Mouse (Mus musculus) liver, embryonic 15.5 days (tissue): ENCODE data around the gene Wwc2. TPM values are rescaled to one million over a fixed set of nuclear protein-coding genes. Genes with fewer than 3 reads are reported as not detected.

Experiments used
- ATAC-seq: fragments of 200-750 bp; cut with Nextera tagmentation; 2 replicates; pipeline ENCODE4 v1.8.0; 2017; ENCODE audit warnings: moderate number of reproducible peaks, mild to moderate bottlenecking, moderate library complexity; ENCODE audit not compliant: insufficient read depth
- H3K27ac ChIP-seq: fragments of 300-500 bp; sonication (generic); replicated peaks from 2 replicates; pipeline ENCODE4 v1.5.1; 2015; ENCODE audit warnings: mild to moderate bottlenecking, inconsistent platforms
- H3K27me3 ChIP-seq: fragments of 300-500 bp; sonication (generic); 2 replicates; pipeline ENCODE4 v1.6.1; 2015; ENCODE audit warnings: mild to moderate bottlenecking, inconsistent platforms
- H3K36me3 ChIP-seq: fragments of 300-500 bp; sonication (generic); replicated peaks from 2 replicates; pipeline ENCODE4 v1.6.1; 2015; ENCODE audit warnings: moderate library complexity, mild to moderate bottlenecking, inconsistent platforms
- H3K4me1 ChIP-seq: fragments of 300-500 bp; sonication (generic); replicated peaks from 2 replicates; pipeline ENCODE4 v1.6.1; 2015; ENCODE audit warnings: inconsistent platforms
- H3K4me2 ChIP-seq: fragments of 300-500 bp; sonication (generic); 2 replicates; pipeline ENCODE4 v1.6.1; 2015; ENCODE audit warnings: moderate library complexity, mild to moderate bottlenecking, inconsistent platforms
- H3K4me3 ChIP-seq: fragments of 300-500 bp; sonication (generic); replicated peaks from 2 replicates; pipeline ENCODE4 v1.5.1; 2015; ENCODE audit warnings: mild to moderate bottlenecking, inconsistent platforms
- H3K9ac ChIP-seq: fragments of 300-500 bp; sonication (generic); 2 replicates; pipeline ENCODE4 v1.6.1; 2015; ENCODE audit warnings: moderate library complexity, mild to moderate bottlenecking, inconsistent platforms
- H3K9me3 ChIP-seq: fragments of 300-500 bp; sonication (generic); replicated peaks from 2 replicates; pipeline ENCODE4 v1.6.1; 2016; ENCODE audit warnings: inconsistent platforms
- WGBS: fragments of 180-500 bp; shearing (Covaris S2); methylation state at CpG from one replicate; pipeline ENCODE4 v1.1.7; 2015; ENCODE audit warnings: mixed read lengths; ENCODE audit not compliant: insufficient replicate concordance; 5-methylcytosine and 5-hydroxymethylcytosine counted together
- polyA plus RNA-seq: library from polyadenylated mRNA; unstranded; fragments of >200 nt; fragmentation: Nextera tagmentation; extraction: Ambion mirVana; gene quantifications from 2 replicates; pipeline ENCODE4 v1.2.1, GENCODE M21; 2015

Wwc2 gene
- polyA plus RNA-seq, 1 experiment from 2014 or later: 1.4 TPM

GRCm38 (mm10) chr8:47989655-47990385 lies 904 bp downstream of the Wwc2 start:
- Histone ChIP-seq H3K27me3 (peaks cover 38% of the 10 kb centered on the region), H3K9ac (peak overlapping the region; percentile 58), H3K4me2 (peak overlapping the region; percentile 87), H3K4me1 (peaks cover 29% of the 10 kb centered on the region), H3K36me3 (no peaks in the 10 kb centered on the region), H3K27ac (peak overlapping the region; percentile 51), H3K9me3 (no peaks in the 10 kb centered on the region), H3K4me3 (peak overlapping the region; percentile 66)
- 1% methylated on average over 63 of the region's 66 CpGs for WGBS
- no peak; the same call in 1 of the 2 replicates for ATAC-seq

- Histone ChIP-seq H3K4me3 (peak overlapping the region; percentile 66), H3K4me1 (peaks cover 29% of the 10 kb centered on the region), H3K27ac (no peak overlapping the region), H3K36me3 (no peaks in the 10 kb centered on the region), H3K9ac (no peak overlapping the region), H3K9me3 (no peaks in the 10 kb centered on the region), H3K4me2 (peak overlapping the region; percentile 87), H3K27me3 (peaks cover 38% of the 10 kb centered on the region)
- ATAC-seq: no peak
- 22% methylated on average over 8 of the region's 8 CpGs for WGBS
These were observed 1.5 kb downstream of the Wwc2 start for GRCm38 (mm10) chr8:47989211-47989610.

- Histone ChIP-seq H3K27ac (no peak overlapping the region), H3K4me3 (no peak overlapping the region), H3K36me3 (no peaks in the 10 kb centered on the region), H3K9me3 (no peaks in the 10 kb centered on the region), H3K9ac (no peak overlapping the region), H3K4me2 (no peak overlapping the region), H3K4me1 (peaks cover 29% of the 10 kb centered on the region), H3K27me3 (peaks cover 38% of the 10 kb centered on the region)
- 65% methylated on average over 15 of the region's 15 CpGs for WGBS
- no peak for ATAC-seq
These were observed 2.6 kb downstream of the Wwc2 start for GRCm38 (mm10) chr8:47988111-47988510.

GRCm38 (mm10) chr8:47985644-47986043 lies 5.1 kb downstream of the Wwc2 start:
- H3K27me3 ChIP-seq: peaks cover 17% of the 10 kb centered on the region
- no peaks in the 10 kb centered on the region for H3K9me3 ChIP-seq
- no peak overlapping the region for H3K9ac ChIP-seq
- peaks cover 23% of the 10 kb centered on the region for H3K4me1 ChIP-seq
- H3K27ac ChIP-seq: no peak overlapping the region
- H3K4me2 ChIP-seq: no peak overlapping the region
- 60% methylated on average over 10 of the region's 10 CpGs for WGBS
- H3K36me3 ChIP-seq: no peaks in the 10 kb centered on the region
- no peak for ATAC-seq
- H3K4me3 ChIP-seq: no peak overlapping the region

- Histone ChIP-seq H3K4me2 (no peak overlapping the region), H3K36me3 (no peaks in the 10 kb centered on the region), H3K27ac (no peak overlapping the region), H3K9me3 (no peaks in the 10 kb centered on the region), H3K9ac (no peak overlapping the region), H3K27me3 (peaks cover 13% of the 10 kb centered on the region), H3K4me3 (no peak overlapping the region), H3K4me1 (peaks cover 20% of the 10 kb centered on the region)
- no peak for ATAC-seq
These were observed 5.5 kb downstream of the Wwc2 start for GRCm38 (mm10) chr8:47985243-47985642.

- Histone ChIP-seq H3K9me3 (no peaks in the 10 kb centered on the region), H3K4me2 (no peak overlapping the region), H3K27ac (no peak overlapping the region), H3K4me1 (no peaks in the 10 kb centered on the region), H3K9ac (no peak overlapping the region), H3K4me3 (no peak overlapping the region), H3K36me3 (no peaks in the 10 kb centered on the region), H3K27me3 (no peaks in the 10 kb centered on the region)
- no peak for ATAC-seq
- 58% methylated on average over 6 of the region's 6 CpGs for WGBS
These were observed 9.6 kb downstream of the Wwc2 start for GRCm38 (mm10) chr8:47981075-47981474.

GRCm38 (mm10) chr8:47979876-47980275 lies 10.8 kb downstream of the Wwc2 start:
- H3K4me3 ChIP-seq: no peak overlapping the region
- no peak overlapping the region for H3K4me2 ChIP-seq
- ATAC-seq: no peak
- peaks cover 4% of the 10 kb centered on the region; the same call in 1 of the 2 replicates for H3K4me1 ChIP-seq
- no peaks in the 10 kb centered on the region for H3K36me3 ChIP-seq
- no peak overlapping the region for H3K9ac ChIP-seq
- no peaks in the 10 kb centered on the region for H3K9me3 ChIP-seq
- H3K27ac ChIP-seq: no peak overlapping the region
- H3K27me3 ChIP-seq: no peaks in the 10 kb centered on the region
- 78% methylated on average over 8 of the region's 8 CpGs for WGBS

GRCm38 (mm10) chr8:47978755-47979154 lies 12.0 kb downstream of the Wwc2 start:
- Histone ChIP-seq H3K4me3 (no peak overlapping the region), H3K27ac (no peak overlapping the region), H3K4me1 (peaks cover 8% of the 10 kb centered on the region; the same call in 1 of the 2 replicates), H3K9me3 (no peaks in the 10 kb centered on the region), H3K36me3 (no peaks in the 10 kb centered on the region), H3K27me3 (no peaks in the 10 kb centered on the region), H3K9ac (no peak overlapping the region), H3K4me2 (no peak overlapping the region)
- no peak for ATAC-seq
- WGBS: 57% methylated on average over 6 of the region's 6 CpGs

GRCm38 (mm10) chr8:47974963-47975314 lies 15.8 kb downstream of the Wwc2 start:
- peak overlapping the region; percentile 14; the same call in 1 of the 2 replicates for H3K4me3 ChIP-seq
- H3K4me1 ChIP-seq: peaks cover 8% of the 10 kb centered on the region; the same call in 1 of the 2 replicates
- peak overlapping the region; percentile 50 for H3K4me2 ChIP-seq
- no peak for ATAC-seq
- no peaks in the 10 kb centered on the region for H3K36me3 ChIP-seq
- H3K27me3 ChIP-seq: no peaks in the 10 kb centered on the region
- H3K27ac ChIP-seq: no peak overlapping the region
- 51% methylated on average over 7 of the region's 7 CpGs for WGBS
- H3K9me3 ChIP-seq: no peaks in the 10 kb centered on the region
- no peak overlapping the region for H3K9ac ChIP-seq

- H3K36me3 ChIP-seq: no peaks in the 10 kb centered on the region
- peak overlapping the region; percentile 50 for H3K4me2 ChIP-seq
- H3K9ac ChIP-seq: no peak overlapping the region
- peaks cover 8% of the 10 kb centered on the region; the same call in 1 of the 2 replicates for H3K4me1 ChIP-seq
- no peaks in the 10 kb centered on the region for H3K9me3 ChIP-seq
- H3K4me3 ChIP-seq: peak overlapping the region; percentile 14; the same call in 1 of the 2 replicates
- no peak overlapping the region for H3K27ac ChIP-seq
- no peak for ATAC-seq
- WGBS: 38% methylated on average over 20 of the region's 20 CpGs
- H3K27me3 ChIP-seq: no peaks in the 10 kb centered on the region
These were observed 16.4 kb downstream of the Wwc2 start for GRCm38 (mm10) chr8:47974138-47974962.

GRCm38 (mm10) chr8:47971121-47971520 lies 19.6 kb downstream of the Wwc2 start:
- 63% methylated on average over 2 of the region's 2 CpGs for WGBS
- no peak for ATAC-seq
- H3K27ac ChIP-seq: no peak overlapping the region
- H3K4me3 ChIP-seq: no peak overlapping the region
- no peak overlapping the region for H3K4me2 ChIP-seq
- H3K27me3 ChIP-seq: no peaks in the 10 kb centered on the region
- no peaks in the 10 kb centered on the region for H3K36me3 ChIP-seq
- H3K9ac ChIP-seq: no peak overlapping the region
- no peaks in the 10 kb centered on the region for H3K9me3 ChIP-seq
- H3K4me1 ChIP-seq: peaks cover 8% of the 10 kb centered on the region; the same call in 1 of the 2 replicates
